Mouse (Mus musculus): ENCODE results near the gene Reck. TPM values are rescaled to one million over a fixed set of nuclear protein-coding genes. Genes with fewer than 3 reads are reported as not detected.

Reck gene
- polyA plus RNA-seq, 1 experiment = 7.2 TPM

DNA sequence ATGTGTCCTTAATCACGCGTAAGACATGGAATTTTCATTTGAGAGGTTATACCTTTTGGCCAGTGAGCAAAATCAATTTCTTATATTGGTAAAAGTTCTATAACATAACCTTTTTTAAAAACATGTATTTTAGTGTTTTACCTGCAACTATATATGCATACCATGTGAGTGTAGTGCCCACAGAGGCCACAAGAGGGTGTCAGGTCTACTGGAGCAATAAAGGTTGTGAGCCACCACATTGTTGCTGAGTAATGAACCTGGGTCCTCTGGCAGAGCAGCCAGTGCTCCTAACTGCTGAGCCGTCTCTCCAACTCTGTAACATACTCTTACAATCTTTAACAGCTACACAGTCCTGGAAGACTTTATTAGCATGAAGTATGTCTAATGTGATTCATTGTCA is 52.5 kb downstream of the Reck start:
- no peaks in the 10 kb centered on the region; the same call in 1 of the 2 replicates for H3K36me3 ChIP-seq (ENCODE audit: control insufficient read depth, insufficient read depth, low read length)
- no peaks in the 10 kb centered on the region; the same call in 1 of the 2 replicates for H3K4me1 ChIP-seq (ENCODE audit: control insufficient read depth, insufficient read depth, low read length)
- no peak for TF ChIP-seq POLR2A (IDR thresholded peaks at IDR 0.05; ENCODE audit: control insufficient read depth, low read depth, low read length)
- TF ChIP-seq CTCF (IDR thresholded peaks at IDR 0.05; ENCODE audit: control insufficient read depth, insufficient read depth, insufficient replicate concordance, low read depth, low read length) = no peak
- no peak overlapping the region for H3K27ac ChIP-seq (ENCODE audit: control insufficient read depth, insufficient read depth, low read depth, low read length)
- H3K4me3 ChIP-seq (ENCODE audit: control insufficient read depth, low read depth, low read length) = no peak overlapping the region
- H3K27me3 ChIP-seq (ENCODE audit: control insufficient read depth, insufficient read depth, low read length) = no peaks in the 10 kb centered on the region

GRCm38 (mm10) chr4:43931877-43932276 is 56.5 kb downstream of the Reck start:
- Histone ChIP-seq H3K4me3 (ENCODE audit: control insufficient read depth, low read depth, low read length) (no peak overlapping the region), H3K27ac (ENCODE audit: control insufficient read depth, insufficient read depth, low read depth, low read length) (no peak overlapping the region), H3K4me1 (ENCODE audit: control insufficient read depth, insufficient read depth, low read length) (no peaks in the 10 kb centered on the region), H3K36me3 (ENCODE audit: control insufficient read depth, insufficient read depth, low read length) (peaks cover 2% of the 10 kb centered on the region; the same call in 1 of the 2 replicates), H3K27me3 (ENCODE audit: control insufficient read depth, insufficient read depth, low read length) (no peaks in the 10 kb centered on the region)
- TF ChIP-seq CTCF (IDR thresholded peaks at IDR 0.05; ENCODE audit: control insufficient read depth, insufficient read depth, insufficient replicate concordance, low read depth, low read length) (no peak), POLR2A (IDR thresholded peaks at IDR 0.05; ENCODE audit: control insufficient read depth, low read depth, low read length) (no peak)

- Histone ChIP-seq H3K36me3 (ENCODE audit: control insufficient read depth, insufficient read depth, low read length) (peaks cover 3% of the 10 kb centered on the region; the same call in 1 of the 2 replicates), H3K27ac (ENCODE audit: control insufficient read depth, insufficient read depth, low read depth, low read length) (no peak overlapping the region), H3K27me3 (ENCODE audit: control insufficient read depth, insufficient read depth, low read length) (no peaks in the 10 kb centered on the region)
Observed at GRCm38 (mm10) chr4:43936186-43936585, 60.9 kb downstream of the Reck start.

DNA sequence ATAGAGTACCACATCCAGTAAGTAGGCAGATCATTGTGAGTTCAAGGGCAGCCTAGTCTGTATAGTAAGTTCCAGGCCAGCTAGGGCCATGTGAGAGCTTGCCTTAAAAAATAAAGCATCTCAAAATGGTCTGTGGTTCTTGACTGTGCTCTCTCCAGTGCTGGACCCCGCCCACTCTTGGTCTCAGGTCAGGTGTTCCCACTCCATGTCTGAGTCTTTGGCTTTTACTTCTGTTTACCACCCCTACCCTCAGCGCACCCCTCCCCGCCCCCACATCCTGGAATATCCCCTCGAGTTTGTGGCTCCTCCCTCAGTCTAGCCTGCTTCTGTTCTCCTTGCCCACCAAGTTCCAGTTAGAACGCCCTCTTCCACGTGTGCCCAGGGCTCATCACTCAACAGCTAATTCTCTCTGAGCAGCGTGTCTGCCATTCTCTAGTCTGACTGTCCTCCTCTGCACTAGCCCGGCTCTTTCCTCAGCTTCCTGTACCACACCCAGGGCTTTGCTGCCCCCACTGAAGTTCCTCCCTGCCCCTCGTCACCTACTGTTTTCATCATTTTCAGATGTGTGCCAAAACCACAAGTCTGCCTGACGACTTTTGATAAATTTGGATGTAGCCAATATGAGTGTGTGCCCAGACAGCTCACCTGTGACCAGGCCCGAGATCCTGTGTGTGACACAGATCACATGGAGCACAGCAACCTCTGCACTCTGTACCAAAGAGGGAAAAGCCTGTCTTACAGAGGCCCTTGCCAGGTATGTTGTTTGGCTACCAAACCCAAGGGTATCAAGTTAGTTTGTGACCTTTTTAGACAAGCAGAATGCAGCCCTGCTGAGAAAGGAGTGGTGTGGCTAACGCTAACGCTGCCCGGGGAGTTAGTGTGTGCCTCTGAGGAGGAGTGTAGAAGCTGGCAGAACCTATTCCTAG is 61.7 kb downstream of the Reck start:
- Histone ChIP-seq H3K36me3 (ENCODE audit: control insufficient read depth, insufficient read depth, low read length) (peaks cover 4% of the 10 kb centered on the region; the same call in 1 of the 2 replicates), H3K27ac (ENCODE audit: control insufficient read depth, insufficient read depth, low read depth, low read length) (no peak overlapping the region), H3K4me1 (ENCODE audit: control insufficient read depth, insufficient read depth, low read length) (no peaks in the 10 kb centered on the region), H3K4me3 (ENCODE audit: control insufficient read depth, low read depth, low read length) (no peak overlapping the region), H3K27me3 (ENCODE audit: control insufficient read depth, insufficient read depth, low read length) (no peaks in the 10 kb centered on the region)
- TF ChIP-seq CTCF (IDR thresholded peaks at IDR 0.05; ENCODE audit: control insufficient read depth, insufficient read depth, insufficient replicate concordance, low read depth, low read length) = no peak
- no peak for TF ChIP-seq POLR2A (IDR thresholded peaks at IDR 0.05; ENCODE audit: control insufficient read depth, low read depth, low read length)

More at GRCm38 (mm10) chr4:43936186-43936585, 60.9 kb downstream of the Reck start:
- no peak for TF ChIP-seq POLR2A (IDR thresholded peaks at IDR 0.05; ENCODE audit: control insufficient read depth, low read depth, low read length)
- no peak for TF ChIP-seq CTCF (IDR thresholded peaks at IDR 0.05; ENCODE audit: control insufficient read depth, insufficient read depth, insufficient replicate concordance, low read depth, low read length)
- H3K4me3 ChIP-seq (ENCODE audit: control insufficient read depth, low read depth, low read length) = no peak overlapping the region
- no peaks in the 10 kb centered on the region for H3K4me1 ChIP-seq (ENCODE audit: control insufficient read depth, insufficient read depth, low read length)

- Histone ChIP-seq H3K27me3 (ENCODE audit: control insufficient read depth, insufficient read depth, low read length) (no peaks in the 10 kb centered on the region), H3K4me1 (ENCODE audit: control insufficient read depth, insufficient read depth, low read length) (no peaks in the 10 kb centered on the region), H3K27ac (ENCODE audit: control insufficient read depth, insufficient read depth, low read depth, low read length) (no peak overlapping the region), H3K36me3 (ENCODE audit: control insufficient read depth, insufficient read depth, low read length) (peaks cover 3% of the 10 kb centered on the region), H3K4me3 (ENCODE audit: control insufficient read depth, low read depth, low read length) (no peak overlapping the region)
- TF ChIP-seq POLR2A (IDR thresholded peaks at IDR 0.05; ENCODE audit: control insufficient read depth, low read depth, low read length) (no peak), CTCF (IDR thresholded peaks at IDR 0.05; ENCODE audit: control insufficient read depth, insufficient read depth, insufficient replicate concordance, low read depth, low read length) (no peak)
Observed at GRCm38 (mm10) chr4:43941315-43941714, 66.0 kb downstream of the Reck start.

- no peaks in the 10 kb centered on the region for H3K4me1 ChIP-seq (ENCODE audit: control insufficient read depth, insufficient read depth, low read length)
- no peak overlapping the region for H3K4me3 ChIP-seq (ENCODE audit: control insufficient read depth, low read depth, low read length)
- H3K27ac ChIP-seq (ENCODE audit: control insufficient read depth, insufficient read depth, low read depth, low read length) = no peak overlapping the region
- TF ChIP-seq CTCF (IDR thresholded peaks at IDR 0.05; ENCODE audit: control insufficient read depth, insufficient read depth, insufficient replicate concordance, low read depth, low read length) (no peak), POLR2A (IDR thresholded peaks at IDR 0.05; ENCODE audit: control insufficient read depth, low read depth, low read length) (no peak)
- peaks cover 3% of the 10 kb centered on the region for H3K36me3 ChIP-seq (ENCODE audit: control insufficient read depth, insufficient read depth, low read length)
- H3K27me3 ChIP-seq (ENCODE audit: control insufficient read depth, insufficient read depth, low read length) = no peaks in the 10 kb centered on the region
Observed at GRCm38 (mm10) chr4:43942421-43942820, 67.1 kb downstream of the Reck start.

DNA sequence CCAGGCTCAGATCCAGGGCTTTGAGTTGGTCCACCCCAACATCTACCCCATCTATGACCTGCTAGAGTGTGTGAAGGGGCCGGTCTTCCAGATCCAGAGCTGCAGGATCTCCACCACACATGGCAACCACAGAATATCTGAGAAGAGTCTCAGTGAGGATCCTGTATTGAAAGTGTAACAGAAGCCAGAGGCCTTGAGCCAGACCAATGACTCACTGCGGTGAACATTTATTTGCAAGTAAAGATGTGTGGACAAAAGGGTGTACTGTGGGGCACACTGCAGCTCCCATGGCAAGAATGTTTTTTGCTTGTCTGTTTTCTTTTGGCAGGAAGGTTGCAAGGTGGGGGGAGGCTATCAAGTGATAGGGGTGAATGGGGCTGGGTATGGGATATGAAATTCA is 72.2 kb downstream of the Reck start:
- H3K4me1 ChIP-seq (ENCODE audit: control insufficient read depth, insufficient read depth, low read length) = no peaks in the 10 kb centered on the region
- no peak for TF ChIP-seq CTCF (IDR thresholded peaks at IDR 0.05; ENCODE audit: control insufficient read depth, insufficient read depth, insufficient replicate concordance, low read depth, low read length)
- TF ChIP-seq POLR2A (IDR thresholded peaks at IDR 0.05; ENCODE audit: control insufficient read depth, low read depth, low read length) = no peak
- H3K4me3 ChIP-seq (ENCODE audit: control insufficient read depth, low read depth, low read length) = no peak overlapping the region
- no peaks in the 10 kb centered on the region; the same call in 1 of the 2 replicates for H3K36me3 ChIP-seq (ENCODE audit: control insufficient read depth, insufficient read depth, low read length)
- no peak overlapping the region for H3K27ac ChIP-seq (ENCODE audit: control insufficient read depth, insufficient read depth, low read depth, low read length)
- no peaks in the 10 kb centered on the region for H3K27me3 ChIP-seq (ENCODE audit: control insufficient read depth, insufficient read depth, low read length)

Data from testis, adult 2 months (tissue).